Mouse (Mus musculus) kidney, embryonic 15.5 days (tissue): ENCODE data around the gene Ralgds. TPM values are rescaled to one million over a fixed set of nuclear protein-coding genes. Genes with fewer than 3 reads are reported as not detected.
A peak's percentile ranks its signal among the peaks of the same experiment; 100 is the strongest.

Source experiments
- ATAC-seq: fragments of 200-750 bp; cut with Nextera tagmentation; replicated peaks from 2 replicates; pipeline ENCODE4 v1.8.0; 2017; ENCODE audit warnings: moderate TSS enrichment; ENCODE audit not compliant: low FRiP score
- H3K27ac ChIP-seq: fragments of 300-500 bp; sonication (generic); 2 replicates; pipeline ENCODE4 v1.5.1; 2015; ENCODE audit warnings: mild to moderate bottlenecking, inconsistent platforms
- H3K27me3 ChIP-seq: fragments of 300-500 bp; sonication (generic); 2 replicates; pipeline ENCODE4 v1.6.1; 2015; ENCODE audit warnings: inconsistent platforms
- H3K36me3 ChIP-seq: fragments of 300-500 bp; sonication (generic); 2 replicates; pipeline ENCODE4 v1.6.1; 2015; ENCODE audit warnings: inconsistent platforms
- H3K4me1 ChIP-seq: fragments of 300-500 bp; sonication (generic); 2 replicates; pipeline ENCODE4 v1.6.1; 2015; ENCODE audit warnings: inconsistent platforms
- H3K4me2 ChIP-seq: fragments of 300-500 bp; sonication (generic); 2 replicates; pipeline ENCODE4 v1.6.1; 2015; ENCODE audit warnings: moderate library complexity, mild to moderate bottlenecking, inconsistent platforms
- H3K4me3 ChIP-seq: fragments of 300-500 bp; sonication (generic); replicated peaks from 2 replicates; pipeline ENCODE4 v1.5.1; 2015; ENCODE audit warnings: mild to moderate bottlenecking, inconsistent platforms
- H3K9ac ChIP-seq: fragments of 300-500 bp; sonication (generic); 2 replicates; pipeline ENCODE4 v1.6.1; 2015; ENCODE audit warnings: mild to moderate bottlenecking, inconsistent platforms
- H3K9me3 ChIP-seq: fragments of 300-500 bp; sonication (generic); replicated peaks from 2 replicates; pipeline ENCODE4 v1.6.1; 2016; ENCODE audit warnings: inconsistent platforms
- WGBS: fragments of 180-500 bp; shearing (Covaris S2); methylation state at CpG from one replicate; pipeline ENCODE4 v1.1.7; 2015; ENCODE audit warnings: mixed read lengths; 5-methylcytosine and 5-hydroxymethylcytosine counted together
- polyA plus RNA-seq: library from polyadenylated mRNA; unstranded; fragments of >200 nt; fragmentation: Nextera tagmentation; extraction: Ambion mirVana; gene quantifications from 2 replicates; pipeline ENCODE4 v1.2.1, GENCODE M21; 2015

Gene Ralgds
- polyA plus RNA-seq, 1 experiment from 2014 or later: 30.5 TPM

- Histone ChIP-seq H3K9ac (no peak overlapping the region), H3K4me2 (peak overlapping the region; percentile 83; the same call in 1 of the 2 replicates), H3K36me3 (0 out of 2 replicates have a peak, but pooled peaks cover 4% of the 10 kb centered on the region), H3K4me1 (peaks cover 95% of the 10 kb centered on the region), H3K4me3 (no peak overlapping the region), H3K27ac (peak overlapping the region; percentile 68; the same call in 1 of the 2 replicates), H3K9me3 (no peaks in the 10 kb centered on the region), H3K27me3 (no peaks in the 10 kb centered on the region)
- no peak for ATAC-seq
- 37% methylated on average over 7 of the region's 7 CpGs for WGBS
Observed at GRCm38 (mm10) chr2:28535650-28536049, 22.7 kb downstream of the Ralgds start.

- H3K9me3 ChIP-seq: no peaks in the 10 kb centered on the region
- no peak overlapping the region for H3K9ac ChIP-seq
- H3K4me1 ChIP-seq: peaks cover 92% of the 10 kb centered on the region
- no peak for ATAC-seq
- H3K27me3 ChIP-seq: no peaks in the 10 kb centered on the region
- WGBS: 56% methylated on average over 4 of the region's 4 CpGs
- no peak overlapping the region for H3K27ac ChIP-seq
- H3K4me3 ChIP-seq: no peak overlapping the region
- H3K36me3 ChIP-seq: peaks cover 7% of the 10 kb centered on the region; the same call in 1 of the 2 replicates
- H3K4me2 ChIP-seq: peak overlapping the region; percentile 83; the same call in 1 of the 2 replicates
Observed at GRCm38 (mm10) chr2:28536166-28536565, 23.2 kb downstream of the Ralgds start.

- Histone ChIP-seq H3K36me3 (peaks cover 13% of the 10 kb centered on the region), H3K9ac (no peak overlapping the region), H3K4me1 (peaks cover 85% of the 10 kb centered on the region), H3K4me3 (no peak overlapping the region), H3K27ac (no peak overlapping the region), H3K4me2 (no peak overlapping the region), H3K9me3 (no peaks in the 10 kb centered on the region), H3K27me3 (no peaks in the 10 kb centered on the region)
- WGBS: 78% methylated on average over 11 of the region's 11 CpGs
- ATAC-seq: no peak
Observed at GRCm38 (mm10) chr2:28536766-28537633, 24.1 kb downstream of the Ralgds start.

GRCm38 (mm10) chr2:28537634-28537920 is 24.7 kb downstream of the Ralgds start:
- peaks cover 79% of the 10 kb centered on the region for H3K4me1 ChIP-seq
- no peak overlapping the region for H3K9ac ChIP-seq
- 65% methylated on average over 4 of the region's 4 CpGs for WGBS
- peaks cover 19% of the 10 kb centered on the region for H3K36me3 ChIP-seq
- no peak overlapping the region for H3K4me2 ChIP-seq
- no peak overlapping the region for H3K4me3 ChIP-seq
- no peaks in the 10 kb centered on the region for H3K9me3 ChIP-seq
- H3K27me3 ChIP-seq: no peaks in the 10 kb centered on the region
- ATAC-seq: no peak
- H3K27ac ChIP-seq: no peak overlapping the region

- Histone ChIP-seq H3K27ac (peak overlapping the region; percentile 32; the same call in 1 of the 2 replicates), H3K36me3 (peaks cover 24% of the 10 kb centered on the region), H3K4me2 (no peak overlapping the region), H3K4me1 (peaks cover 73% of the 10 kb centered on the region), H3K9me3 (no peaks in the 10 kb centered on the region), H3K9ac (no peak overlapping the region), H3K4me3 (no peak overlapping the region), H3K27me3 (no peaks in the 10 kb centered on the region)
- no peak for ATAC-seq
- 80% methylated on average over 8 of the region's 8 CpGs for WGBS
Observed at GRCm38 (mm10) chr2:28537995-28538816, 25.3 kb downstream of the Ralgds start.

GRCm38 (mm10) chr2:28538817-28539128 is 25.8 kb downstream of the Ralgds start:
- Histone ChIP-seq H3K4me2 (no peak overlapping the region), H3K9ac (no peak overlapping the region), H3K9me3 (no peaks in the 10 kb centered on the region), H3K36me3 (peaks cover 30% of the 10 kb centered on the region), H3K4me3 (no peak overlapping the region), H3K27ac (peak overlapping the region; percentile 32), H3K27me3 (no peaks in the 10 kb centered on the region), H3K4me1 (peaks cover 67% of the 10 kb centered on the region)
- whole genome bisulfite sequencing: 50% methylated on average over 1 of the region's 1 CpGs
- ATAC-seq: no peak

- no peak overlapping the region for H3K4me3 ChIP-seq
- peak overlapping the region; percentile 32 for H3K27ac ChIP-seq
- no peak overlapping the region for H3K4me2 ChIP-seq
- 0 out of 2 replicates have a peak overlapping the region, but pooled peaks have one; percentile 17 for H3K9ac ChIP-seq
- H3K27me3 ChIP-seq: no peaks in the 10 kb centered on the region
- H3K4me1 ChIP-seq: peaks cover 63% of the 10 kb centered on the region
- WGBS: 37% methylated on average over 7 of the region's 7 CpGs
- no peaks in the 10 kb centered on the region for H3K9me3 ChIP-seq
- peaks cover 34% of the 10 kb centered on the region for H3K36me3 ChIP-seq
- peak; percentile 34; the same call in 1 of the 2 replicates for ATAC-seq
Observed at GRCm38 (mm10) chr2:28539206-28539605, 26.3 kb downstream of the Ralgds start.

GRCm38 (mm10) chr2:28539949-28540348 is 27.0 kb downstream of the Ralgds start:
- Histone ChIP-seq H3K27ac (no peak overlapping the region), H3K4me2 (no peak overlapping the region), H3K9me3 (no peaks in the 10 kb centered on the region), H3K27me3 (no peaks in the 10 kb centered on the region), H3K4me1 (peaks cover 56% of the 10 kb centered on the region), H3K9ac (no peak overlapping the region), H3K36me3 (peaks cover 41% of the 10 kb centered on the region), H3K4me3 (no peak overlapping the region)
- no peak for ATAC-seq
- 79% methylated on average over 2 of the region's 2 CpGs for WGBS

- ATAC-seq: no peak
- Histone ChIP-seq H3K36me3 (peaks cover 49% of the 10 kb centered on the region), H3K27me3 (no peaks in the 10 kb centered on the region), H3K9ac (no peak overlapping the region), H3K9me3 (no peaks in the 10 kb centered on the region), H3K4me2 (no peak overlapping the region), H3K4me3 (no peak overlapping the region), H3K27ac (no peak overlapping the region), H3K4me1 (peaks cover 48% of the 10 kb centered on the region)
- 85% methylated on average over 8 of the region's 8 CpGs for WGBS
Observed at GRCm38 (mm10) chr2:28540587-28541227, 27.8 kb downstream of the Ralgds start.

GRCm38 (mm10) chr2:28543894-28544293 is 31.0 kb downstream of the Ralgds start:
- Histone ChIP-seq H3K9ac (no peak overlapping the region), H3K4me2 (no peak overlapping the region), H3K27me3 (no peaks in the 10 kb centered on the region), H3K27ac (no peak overlapping the region), H3K4me1 (peaks cover 18% of the 10 kb centered on the region), H3K36me3 (peaks cover 72% of the 10 kb centered on the region), H3K4me3 (no peak overlapping the region), H3K9me3 (no peaks in the 10 kb centered on the region)
- no peak for ATAC-seq
- 90% methylated on average over 8 of the region's 8 CpGs for WGBS

- H3K27ac ChIP-seq: no peak overlapping the region
- H3K4me1 ChIP-seq: peaks cover 2% of the 10 kb centered on the region; the same call in 1 of the 2 replicates
- H3K36me3 ChIP-seq: peaks cover 86% of the 10 kb centered on the region
- H3K4me2 ChIP-seq: no peak overlapping the region
- no peak overlapping the region for H3K4me3 ChIP-seq
- H3K9me3 ChIP-seq: no peaks in the 10 kb centered on the region
- H3K9ac ChIP-seq: no peak overlapping the region
- ATAC-seq: no peak
- no peaks in the 10 kb centered on the region for H3K27me3 ChIP-seq
Observed at GRCm38 (mm10) chr2:28545976-28546375, 33.1 kb downstream of the Ralgds start.

- Histone ChIP-seq H3K27me3 (no peaks in the 10 kb centered on the region), H3K9me3 (no peaks in the 10 kb centered on the region), H3K27ac (no peak overlapping the region), H3K4me2 (no peak overlapping the region), H3K4me1 (peaks cover 6% of the 10 kb centered on the region; the same call in 1 of the 2 replicates), H3K36me3 (peaks cover 90% of the 10 kb centered on the region), H3K4me3 (no peak overlapping the region), H3K9ac (no peak overlapping the region)
- WGBS: 82% methylated on average over 6 of the region's 6 CpGs
- ATAC-seq: no peak
Observed at GRCm38 (mm10) chr2:28546560-28546959, 33.6 kb downstream of the Ralgds start.
